Mouse (Mus musculus) spleen, adult 10 weeks (tissue): Measurements from ENCODE around the gene Wdr86. TPM values are rescaled to one million over a fixed set of nuclear protein-coding genes. Genes with fewer than 3 reads are reported as not detected.

ENCODE experiments used
- polyA plus RNA-seq: library from polyadenylated mRNA; stranded (reverse); fragments of 350-450 nt; fragmentation: Illumina TruSeq; extraction: RNeasy Lipid Tissue Mini Kit (QIAGEN cat#74804); gene quantifications from one replicate; pipeline ENCODE4 v1.2.3, GENCODE M21; 2015; ENCODE audit warnings: low replicate concordance; ENCODE audit not compliant: insufficient read depth

Gene Wdr86
- 3.1 TPM for polyA plus RNA-seq

GRCm38 (mm10) chr5:24730488-24730871 is at the start of gene Wdr86:
Wdr86 (minus strand) TSS chr5:24730727.

GRCm38 (mm10) chr5:24757816-24758215 is 27.3 kb upstream of the Wdr86 start, which contains the start of gene Crygn:
Crygn (minus strand) TSS chr5:24758008.

GRCm38 (mm10) chr5:24685366-24686093 is 45.0 kb downstream of the Wdr86 start, which contains the start of gene Nub1:
Nub1 (plus strand) TSS chr5:24685532.

Other genes with a start within 250 kb of the Wdr86 start
- not detected for gene Gbx1, start 203.5 kb downstream of the Wdr86 start, polyA plus RNA-seq
- not detected for gene Asb10, start 189.7 kb downstream of the Wdr86 start, polyA plus RNA-seq
- not detected for gene 4931409K22Rik, start 173.9 kb downstream of the Wdr86 start, polyA plus RNA-seq
- 36.5 TPM for gene Abcf2, start 153.3 kb downstream of the Wdr86 start, polyA plus RNA-seq
- 9.1 TPM for gene Chpf2, start 144.0 kb downstream of the Wdr86 start, polyA plus RNA-seq
- gene Smarcd3, start 106.3 kb downstream of the Wdr86 start, polyA plus RNA-seq, result 2.1 TPM
- 60.5 TPM for gene Nub1, start 45.2 kb downstream of the Wdr86 start, polyA plus RNA-seq
- gene Crygn, start 27.3 kb upstream of the Wdr86 start, polyA plus RNA-seq, result not detected
- 104 TPM for gene Rheb, start 111.9 kb upstream of the Wdr86 start, polyA plus RNA-seq